Mouse (Mus musculus) liver, adult 2 months (tissue): ENCODE results near the gene Dcakd.

Source experiments
- CTCF ChIP-seq: fragments of 200-500 bp; IDR thresholded peaks from 2 replicates; pipeline ENCODE4 v1.5.1; 2011; ENCODE audit warnings: low read depth, low read length, control low read depth
- POLR2A ChIP-seq: fragments of 200-500 bp; IDR thresholded peaks from 2 replicates; pipeline ENCODE4 v1.6.1; 2011; ENCODE audit warnings: low read length, control low read depth; ENCODE audit not compliant: insufficient read depth; ENCODE audit errors: extremely low read depth

GRCm38 (mm10) chr11:102992940-102993339 is 35.2 kb downstream of the Dcakd start:
- TF ChIP-seq POLR2A (no peak), CTCF (peak; percentile 97)
